Mouse (Mus musculus) erythroblast, embryonic 14.5 days (primary cell): ENCODE measurements around the gene Rsl1d1. TPM values are rescaled to one million over a fixed set of nuclear protein-coding genes. Genes with fewer than 3 reads are reported as not detected.
"Not testable (repeated sequence)": the region's sequence is repeated elsewhere in the genome, so short reads cannot be mapped to it uniquely, and the experiment has no call there.

Experiments
- H3K27me3 ChIP-seq: 2 replicates; pipeline ENCODE4 v1.6.1; 2012; ENCODE audit warnings: inconsistent platforms; ENCODE audit not compliant: control insufficient read depth
- H3K36me3 ChIP-seq: 2 replicates; pipeline ENCODE4 v1.6.1; 2012; ENCODE audit warnings: mild to moderate bottlenecking, inconsistent platforms; ENCODE audit not compliant: control insufficient read depth
- H3K4me1 ChIP-seq: 2 replicates; pipeline ENCODE4 v1.6.1; 2012; ENCODE audit warnings: inconsistent platforms; ENCODE audit not compliant: control insufficient read depth
- H3K4me3 ChIP-seq: replicated peaks from 2 replicates; pipeline ENCODE3; 2012; ENCODE audit warnings: moderate library complexity, mild to moderate bottlenecking, inconsistent platforms
- H3K9me3 ChIP-seq: 2 replicates; pipeline ENCODE4 v1.6.1; 2012; ENCODE audit warnings: low read length, inconsistent platforms, mixed read lengths; ENCODE audit not compliant: control insufficient read depth
- GATA1 ChIP-seq: IDR thresholded peaks from 2 replicates; pipeline ENCODE4 v1.6.1; 2012; ENCODE audit warnings: low read length, inconsistent platforms, mixed read lengths
- TAL1 ChIP-seq: IDR thresholded peaks from 3 replicates; pipeline ENCODE4 v1.6.1; 2012; ENCODE audit warnings: low read length, inconsistent platforms, mixed read lengths
- polyA plus RNA-seq: library from polyadenylated mRNA; stranded (reverse); fragments of >175 nt; gene quantifications from 2 replicates; pipeline ENCODE4 v1.2.3, GENCODE M21; 2012

Gene Rsl1d1
- polyA plus RNA-seq, 1 experiment, result 0.77 TPM

- Histone ChIP-seq H3K36me3 (peaks cover 9% of the 10 kb centered on the region), H3K4me3 (no peak overlapping the region), H3K27me3 (no peaks in the 10 kb centered on the region), H3K9me3 (no peaks in the 10 kb centered on the region), H3K4me1 (peaks cover 37% of the 10 kb centered on the region)
- TF ChIP-seq GATA1, result no peak
- no peak for TF ChIP-seq TAL1
These were observed 31.5 kb downstream of the Rsl1d1 start for GRCm38 (mm10) chr16:11171679-11172078.

GRCm38 (mm10) chr16:11166431-11166830 lies 36.7 kb downstream of the Rsl1d1 start:
- peaks cover 29% of the 10 kb centered on the region for H3K36me3 ChIP-seq
- H3K27me3 ChIP-seq, result no peaks in the 10 kb centered on the region
- peaks cover 13% of the 10 kb centered on the region for H3K4me1 ChIP-seq
- no peak for TF ChIP-seq GATA1
- TF ChIP-seq TAL1, result no peak
- H3K9me3 ChIP-seq, result no peaks in the 10 kb centered on the region
- H3K4me3 ChIP-seq, result no peak overlapping the region

- Histone ChIP-seq H3K4me3 (no peak overlapping the region), H3K4me1 (peaks cover 7% of the 10 kb centered on the region), H3K9me3 (no peaks in the 10 kb centered on the region), H3K27me3 (no peaks in the 10 kb centered on the region), H3K36me3 (peaks cover 38% of the 10 kb centered on the region)
- TF ChIP-seq TAL1, result no peak
- TF ChIP-seq GATA1, result no peak
These were observed 38.4 kb downstream of the Rsl1d1 start for GRCm38 (mm10) chr16:11164695-11165255.

GRCm38 (mm10) chr16:11157721-11158120 lies 45.4 kb downstream of the Rsl1d1 start:
- H3K4me1 ChIP-seq, H3K4me3 ChIP-seq, H3K27me3 ChIP-seq, H3K9me3 ChIP-seq: not testable (repeated sequence)
- peaks cover 82% of the 10 kb centered on the region for H3K36me3 ChIP-seq

- H3K36me3 ChIP-seq, result peaks cover 84% of the 10 kb centered on the region
- TF ChIP-seq TAL1 (no peak), GATA1 (no peak)
- peaks cover 4% of the 10 kb centered on the region for H3K9me3 ChIP-seq
- H3K4me1 ChIP-seq, result no peaks in the 10 kb centered on the region
- no peaks in the 10 kb centered on the region for H3K27me3 ChIP-seq
- H3K4me3 ChIP-seq, result no peak overlapping the region
These were observed 48.6 kb downstream of the Rsl1d1 start for GRCm38 (mm10) chr16:11154500-11154899.

- not testable (repeated sequence) for H3K4me3 ChIP-seq, H3K4me1 ChIP-seq, H3K9me3 ChIP-seq, H3K27me3 ChIP-seq
- peaks cover 87% of the 10 kb centered on the region for H3K36me3 ChIP-seq
These were observed 59.2 kb downstream of the Rsl1d1 start for GRCm38 (mm10) chr16:11143706-11144483.

Other genes starting within 250 kb of the Rsl1d1 start
- gene Snn, start 142.4 kb downstream of the Rsl1d1 start, polyA plus RNA-seq, result 0.04 and 0.05 TPM in 2 replicates
- gene Litaf, start 137.2 kb downstream of the Rsl1d1 start, polyA plus RNA-seq, result 1.1 and 2.0 TPM in 2 replicates
- 1.8 and 2.0 TPM in 2 replicates for gene Txndc11, start 68.7 kb downstream of the Rsl1d1 start, polyA plus RNA-seq
- 0.50 and 0.54 TPM in 2 replicates for gene Zc3h7a, start 26.9 kb downstream of the Rsl1d1 start, polyA plus RNA-seq
- gene Gspt1, start 51.0 kb upstream of the Rsl1d1 start, polyA plus RNA-seq, result 7.9 and 9.5 TPM in 2 replicates
- gene Tnfrsf17, start 110.5 kb upstream of the Rsl1d1 start, polyA plus RNA-seq, result not detected in 2 replicates
- gene Snx29, start 119.6 kb upstream of the Rsl1d1 start, polyA plus RNA-seq, result 0.75 and 1.1 TPM in 2 replicates